In the genomic region with DNA sequence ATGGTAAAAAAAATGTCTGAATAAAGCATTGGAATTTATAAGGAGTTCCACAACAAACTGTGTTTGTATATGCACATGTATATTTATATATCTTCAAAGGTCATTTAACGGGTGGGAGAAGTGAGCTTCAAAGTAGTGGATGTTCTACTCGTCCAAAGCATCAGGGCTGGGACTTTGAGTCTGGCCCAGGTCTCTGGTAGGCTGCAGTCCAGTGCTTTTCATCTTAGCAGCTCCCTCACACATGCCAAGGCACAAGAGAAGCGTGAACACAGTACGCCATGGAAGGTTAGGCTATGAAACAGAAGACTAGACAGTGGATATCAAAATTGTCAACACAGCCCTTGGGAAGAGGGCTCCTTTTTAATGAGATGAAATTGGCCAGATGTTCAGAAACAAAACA, we compare ENCODE assay signal across 15 mouse cellular contexts. TPM values are rescaled to one million over a fixed set of nuclear protein-coding genes. Genes with fewer than 3 reads are reported as not detected.
DNase-seq lines count a peak whose midpoint lies in the region; ATAC-seq and TF ChIP-seq lines count a peak whose summit lies in the region.
"Had no signal": no experiment of that assay in that cellular context is flagged by ENCODE, and none has a peak within 500 bp of the region (broad histone marks: within the 10 kb centered on the region; RNA-seq: fewer than 3 reads in every experiment).

No protein-coding gene starts in this region.

- no peak overlapping the region for H3K9ac ChIP-seq in forebrain, embryonic 13.5 days
- H3K9ac ChIP-seq in forebrain, embryonic 16.5 days (replicated peaks; ENCODE audit: low read depth, low read length) = no peak overlapping the region
- no peak overlapping the region for H3K9ac ChIP-seq in midbrain, embryonic 12.5 days (replicated peaks)
- H3K9ac ChIP-seq in kidney, embryonic 16.5 days (replicated peaks; ENCODE audit: low read length) = no peak overlapping the region
- H3K9ac ChIP-seq: limb, embryonic 13.5 days had no signal

- peaks cover 42% of the 10 kb centered on the region for H3K4me1 ChIP-seq in forebrain, embryonic 13.5 days
- peaks cover 35% of the 10 kb centered on the region for H3K4me1 ChIP-seq in forebrain, embryonic 10.5 days
- H3K4me1 ChIP-seq in G1E (ENCODE audit: insufficient read depth, low read depth, low read length) = peaks cover 56% of the 10 kb centered on the region
- H3K4me1 ChIP-seq in forebrain, embryonic 16.5 days (replicated peaks; ENCODE audit: control insufficient read depth, insufficient read depth, low read length) = peaks cover 20% of the 10 kb centered on the region
- H3K4me1 ChIP-seq in midbrain, embryonic 12.5 days = peaks cover 25% of the 10 kb centered on the region
- H3K4me1 ChIP-seq in kidney, embryonic 16.5 days (ENCODE audit: insufficient read depth, low read length) = peaks cover 30% of the 10 kb centered on the region

- H3K9me3 ChIP-seq in forebrain, embryonic 13.5 days (replicated peaks) = no peaks in the 10 kb centered on the region
- no peaks in the 10 kb centered on the region for H3K9me3 ChIP-seq in forebrain, embryonic 10.5 days
- H3K9me3 ChIP-seq in G1E (replicated peaks) = no peaks in the 10 kb centered on the region
- no peaks in the 10 kb centered on the region for H3K9me3 ChIP-seq in forebrain, embryonic 16.5 days (ENCODE audit: control insufficient read depth, low read length)
- no peaks in the 10 kb centered on the region for H3K9me3 ChIP-seq in midbrain, embryonic 12.5 days
- H3K9me3 ChIP-seq in kidney, embryonic 16.5 days (ENCODE audit: low read length) = no peaks in the 10 kb centered on the region
- H3K9me3 ChIP-seq: limb, embryonic 13.5 days had no signal

- ATAC-seq in forebrain, embryonic 13.5 days = no peak
- ATAC-seq in G1E (ENCODE audit: extremely low read depth, insufficient number of reproducible peaks, low FRiP score, poor library complexity, severe bottlenecking) = no peak
- ATAC-seq in forebrain, embryonic 16.5 days = no peak
- ATAC-seq in midbrain, embryonic 12.5 days (ENCODE audit: low FRiP score, low read depth) = no peak
- ATAC-seq in kidney, embryonic 16.5 days (ENCODE audit: low FRiP score, low TSS enrichment) = no peak

- H3K4me2 ChIP-seq in forebrain, embryonic 13.5 days = peak overlapping the region; percentile 76
- peak overlapping the region; percentile 76 for H3K4me2 ChIP-seq in forebrain, embryonic 16.5 days (ENCODE audit: low read length)
- H3K4me2 ChIP-seq in midbrain, embryonic 12.5 days (replicated peaks) = peak overlapping the region; percentile 74; the same call in 1 of the 2 replicates
- H3K4me2 ChIP-seq in kidney, embryonic 16.5 days (replicated peaks; ENCODE audit: low read depth, low read length) = no peak overlapping the region

- no peak overlapping the region for H3K27ac ChIP-seq in forebrain, embryonic 13.5 days
- no peak overlapping the region for H3K27ac ChIP-seq in forebrain, embryonic 10.5 days
- H3K27ac ChIP-seq in forebrain, embryonic 16.5 days (ENCODE audit: low read length) = no peak overlapping the region
- H3K27ac ChIP-seq in midbrain, embryonic 12.5 days (replicated peaks) = no peak overlapping the region
- H3K27ac ChIP-seq in kidney, embryonic 16.5 days (ENCODE audit: low read length) = no peak overlapping the region
- H3K27ac ChIP-seq: limb, embryonic 13.5 days had no signal

- no peak for TF ChIP-seq CTCF in G1E (IDR thresholded peaks at IDR 0.05; ENCODE audit: low read depth, low read length)

- H3K27me3 ChIP-seq in forebrain, embryonic 13.5 days = peaks cover 8% of the 10 kb centered on the region
- peaks cover 12% of the 10 kb centered on the region for H3K27me3 ChIP-seq in forebrain, embryonic 10.5 days (ENCODE audit: poor library complexity, severe bottlenecking)
- no peaks in the 10 kb centered on the region for H3K27me3 ChIP-seq in G1E (ENCODE audit: insufficient read depth, low read length)
- H3K27me3 ChIP-seq in forebrain, embryonic 16.5 days (replicated peaks; ENCODE audit: control insufficient read depth, insufficient read depth, low read length) = 0 out of 2 replicates have a peak, but pooled peaks cover 5% of the 10 kb centered on the region
- H3K27me3 ChIP-seq in midbrain, embryonic 12.5 days = peaks cover 11% of the 10 kb centered on the region
- peaks cover 3% of the 10 kb centered on the region; the same call in 1 of the 2 replicates for H3K27me3 ChIP-seq in kidney, embryonic 16.5 days (ENCODE audit: insufficient read depth, low read length)
- H3K27me3 ChIP-seq: limb, embryonic 13.5 days had no signal

- no peaks in the 10 kb centered on the region for H3K36me3 ChIP-seq in forebrain, embryonic 13.5 days (ENCODE audit: poor library complexity, severe bottlenecking)
- peaks cover 15% of the 10 kb centered on the region; the same call in 1 of the 2 replicates for H3K36me3 ChIP-seq in forebrain, embryonic 10.5 days (replicated peaks)
- peaks cover 32% of the 10 kb centered on the region for H3K36me3 ChIP-seq in G1E (replicated peaks)
- no peaks in the 10 kb centered on the region for H3K36me3 ChIP-seq in forebrain, embryonic 16.5 days (ENCODE audit: control insufficient read depth, insufficient read depth)
- no peaks in the 10 kb centered on the region for H3K36me3 ChIP-seq in midbrain, embryonic 12.5 days
- no peaks in the 10 kb centered on the region for H3K36me3 ChIP-seq in kidney, embryonic 16.5 days (ENCODE audit: insufficient read depth, low read length)
- H3K36me3 ChIP-seq: limb, embryonic 13.5 days had no signal

- DNase-seq in forebrain, embryonic 10.5 days (ENCODE audit: extremely low spot score, low spot score) = no peak
- no peak for DNase-seq in G1E (ENCODE audit: low spot score)
- no peak for DNase-seq in c-Kit-positive CD71-positive TER-119-positive erythroid progenitor cells, embryonic 14.5 days (ENCODE audit: low spot score)
- DNase-seq in layer of hippocampus, adult 9-11 months = no peak
- DNase-seq: adrenal gland, postnatal 14 days; B cell, adult 2 months; kidney, adult 18-20 months; lung, postnatal 10 days; thymus, adult 18-20 months had no signal

- WGBS in forebrain, embryonic 13.5 days = 75% methylated on average over 4 of the region's 4 CpGs
- 83% methylated on average over 4 of the region's 4 CpGs for WGBS in forebrain, embryonic 10.5 days
- 60% methylated on average over 4 of the region's 4 CpGs for WGBS in forebrain, embryonic 16.5 days
- WGBS in midbrain, embryonic 12.5 days = 83% methylated on average over 4 of the region's 4 CpGs
- 59% methylated on average over 4 of the region's 4 CpGs for WGBS in kidney, embryonic 16.5 days

- H3K4me3 ChIP-seq in forebrain, embryonic 13.5 days = peak overlapping the region; percentile 11
- no peak overlapping the region for H3K4me3 ChIP-seq in forebrain, embryonic 10.5 days
- H3K4me3 ChIP-seq in G1E (ENCODE audit: low read depth, low read length) = peak overlapping the region; percentile 8; the same call in 1 of the 2 replicates
- peak overlapping the region; percentile 21 for H3K4me3 ChIP-seq in forebrain, embryonic 16.5 days (replicated peaks; ENCODE audit: low read length)
- no peak overlapping the region for H3K4me3 ChIP-seq in midbrain, embryonic 12.5 days
- no peak overlapping the region for H3K4me3 ChIP-seq in kidney, embryonic 16.5 days (ENCODE audit: low read length)

RNA-seq across cellular contexts. Expression of gene Maco1, which starts 2.6 kb away (rescaled TPM):
- polyA plus RNA-seq in forebrain, embryonic 13.5 days (2015; fragmentation: Nextera tagmentation; extraction: Ambion mirVana) = 91.3 and 91.8 TPM in 2 replicates
- polyA plus RNA-seq in forebrain, embryonic 10.5 days (2016; fragmentation: Nextera tagmentation; extraction: Ambion mirVana) = 33.0 and 35.0 TPM in 2 replicates
- total RNA-seq in G1E (2014; fragmentation: Nextera tagmentation) (71.8 and 74.9 TPM in 2 replicates), G1E (2017) (44.8 and 49.3 TPM in 2 replicates)
- 11.3 and 11.4 TPM in 2 replicates for polyA plus RNA-seq in G1E (2012)
- 98.7 and 104 TPM in 2 replicates for polyA plus RNA-seq in forebrain, embryonic 16.5 days (2015; fragmentation: Nextera tagmentation; extraction: Ambion mirVana)
- 84.7 and 95.0 TPM in 2 replicates for polyA plus RNA-seq in midbrain, embryonic 12.5 days (2016; fragmentation: Nextera tagmentation; extraction: Ambion mirVana)
- 33.1 and 38.4 TPM in 2 replicates for polyA plus RNA-seq in kidney, embryonic 16.5 days (2015; fragmentation: Nextera tagmentation; extraction: Ambion mirVana)

RNA-seq across cellular contexts. Expression of gene Rhd, which starts 13.8 kb away (rescaled TPM):
- polyA plus RNA-seq in forebrain, embryonic 13.5 days (2015; fragmentation: Nextera tagmentation; extraction: Ambion mirVana) = 1.5 TPM in 2 replicates
- 10.6 and 14.5 TPM in 2 replicates for polyA plus RNA-seq in forebrain, embryonic 10.5 days (2016; fragmentation: Nextera tagmentation; extraction: Ambion mirVana)
- 3.2 and 69.7 TPM in 2 replicates for total RNA-seq in G1E (2014; fragmentation: Nextera tagmentation)
- 9.8 and 12.4 TPM in 2 replicates for total RNA-seq in G1E (2017)
- polyA plus RNA-seq in G1E (2012) = 2.9 and 3.3 TPM in 2 replicates
- 0.47 and 1.0 TPM in 2 replicates for polyA plus RNA-seq in forebrain, embryonic 16.5 days (2015; fragmentation: Nextera tagmentation; extraction: Ambion mirVana)
- 7.3 and 8.9 TPM in 2 replicates for polyA plus RNA-seq in midbrain, embryonic 12.5 days (2016; fragmentation: Nextera tagmentation; extraction: Ambion mirVana)
- 2.7 and 3.0 TPM in 2 replicates for polyA plus RNA-seq in kidney, embryonic 16.5 days (2015; fragmentation: Nextera tagmentation; extraction: Ambion mirVana)
- polyA plus RNA-seq: large intestine, adult 2 months had no signal

Comparison
In these comparisons a context has a peak if more than half of its experiments do, and no peak if none do; other contexts are left out.
1. H3K4me3 ChIP-seq: peak in forebrain, embryonic 13.5 days (single experiment), G1E (single experiment) and forebrain, embryonic 16.5 days (single experiment); none in forebrain, embryonic 10.5 days (single experiment), midbrain, embryonic 12.5 days (single experiment) and kidney, embryonic 16.5 days (single experiment).